Mouse (Mus musculus): ENCODE results near the gene Rnf31. TPM values are rescaled to one million over a fixed set of nuclear protein-coding genes. Genes with fewer than 3 reads are reported as not detected.

Gene Rnf31
- total RNA-seq, 1 experiment from 2014 or later: 25.1 TPM

DNA sequence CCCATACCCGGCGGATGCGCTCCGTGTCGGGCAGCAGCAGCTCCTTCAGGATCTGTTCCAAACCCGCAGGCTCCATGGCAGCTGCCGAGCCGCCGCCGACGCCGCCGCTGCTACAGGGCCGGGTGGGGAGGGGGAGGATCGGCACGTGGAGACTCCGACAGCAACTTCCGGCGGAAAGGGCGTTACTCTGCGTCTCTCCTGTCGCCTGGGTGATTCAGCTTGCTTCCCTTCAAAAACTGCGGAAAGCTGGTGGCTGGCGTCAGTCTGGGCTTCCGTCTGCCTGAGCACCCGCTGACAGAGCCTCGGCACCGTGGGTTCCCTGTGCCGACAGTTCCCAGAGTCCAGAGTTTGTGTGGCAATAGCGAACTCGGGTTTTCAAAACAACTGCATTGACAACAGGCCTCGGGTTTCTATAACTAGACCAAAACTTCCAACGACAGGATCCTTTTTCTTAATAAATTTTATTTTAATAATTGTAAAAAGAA, 44.1 kb downstream of the Rnf31 start, which contains the start of gene Ipo4:
Gene Ipo4, minus strand, starts transcription at position 435 of the 485 bp plus-strand sequence.
- peak; percentile 85 for ATAC-seq (replicated peaks; ENCODE audit: insufficient number of reproducible peaks, low FRiP score, low TSS enrichment, poor library complexity, severe bottlenecking)

DNA sequence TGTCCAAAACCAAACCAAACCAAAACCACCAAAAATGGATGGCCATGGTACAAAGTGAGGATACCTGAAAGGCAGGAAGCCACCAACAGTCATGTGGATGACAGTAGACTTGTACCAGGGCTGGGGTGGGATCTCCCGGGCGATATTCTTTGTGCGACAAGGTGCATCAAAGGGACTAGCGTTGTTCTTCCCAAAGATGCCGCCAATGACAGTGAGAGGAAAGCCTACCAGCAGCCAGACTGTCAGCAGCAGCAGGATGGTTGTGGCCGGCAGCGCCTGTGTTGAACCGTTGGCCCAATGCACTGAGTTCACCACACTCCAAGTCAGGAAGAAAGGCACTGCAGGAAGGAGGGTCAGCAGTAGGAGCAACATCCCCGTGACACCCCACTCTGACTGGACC, 46.3 kb downstream of the Rnf31 start, which contains the start of gene Gm49378:
Gene Gm49378, minus strand, starts transcription at position 101 of the 400 bp plus-strand sequence.
- no peak for ATAC-seq (replicated peaks; ENCODE audit: insufficient number of reproducible peaks, low FRiP score, low TSS enrichment, poor library complexity, severe bottlenecking)

- no peak for ATAC-seq (replicated peaks; ENCODE audit: insufficient number of reproducible peaks, low FRiP score, low TSS enrichment, poor library complexity, severe bottlenecking)
Observed at GRCm38 (mm10) chr14:55640816-55641215, 49.3 kb downstream of the Rnf31 start.

GRCm38 (mm10) chr14:55641291-55641690, 49.8 kb downstream of the Rnf31 start:
- ATAC-seq (replicated peaks; ENCODE audit: insufficient number of reproducible peaks, low FRiP score, low TSS enrichment, poor library complexity, severe bottlenecking): no peak

DNA sequence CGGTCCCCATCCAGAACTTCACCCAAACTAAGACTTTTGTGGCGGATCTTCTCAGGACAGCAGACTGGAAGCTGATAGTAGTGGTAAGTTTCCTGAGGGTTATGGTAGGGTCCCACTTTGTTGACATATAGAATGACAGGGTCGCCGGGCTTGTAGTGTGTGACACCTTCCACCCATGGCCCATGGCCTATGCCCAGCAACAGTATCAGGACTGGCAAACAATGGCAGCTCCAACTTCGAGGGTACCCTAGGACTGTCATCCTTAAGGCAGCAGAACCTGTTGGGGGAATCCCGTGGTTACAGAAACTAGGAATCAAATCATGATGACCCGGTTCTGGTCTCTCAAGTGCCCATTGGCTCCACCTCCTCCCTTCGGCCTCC, 51.2 kb downstream of the Rnf31 start:
- ATAC-seq (replicated peaks; ENCODE audit: insufficient number of reproducible peaks, low FRiP score, low TSS enrichment, poor library complexity, severe bottlenecking): no peak

DNA sequence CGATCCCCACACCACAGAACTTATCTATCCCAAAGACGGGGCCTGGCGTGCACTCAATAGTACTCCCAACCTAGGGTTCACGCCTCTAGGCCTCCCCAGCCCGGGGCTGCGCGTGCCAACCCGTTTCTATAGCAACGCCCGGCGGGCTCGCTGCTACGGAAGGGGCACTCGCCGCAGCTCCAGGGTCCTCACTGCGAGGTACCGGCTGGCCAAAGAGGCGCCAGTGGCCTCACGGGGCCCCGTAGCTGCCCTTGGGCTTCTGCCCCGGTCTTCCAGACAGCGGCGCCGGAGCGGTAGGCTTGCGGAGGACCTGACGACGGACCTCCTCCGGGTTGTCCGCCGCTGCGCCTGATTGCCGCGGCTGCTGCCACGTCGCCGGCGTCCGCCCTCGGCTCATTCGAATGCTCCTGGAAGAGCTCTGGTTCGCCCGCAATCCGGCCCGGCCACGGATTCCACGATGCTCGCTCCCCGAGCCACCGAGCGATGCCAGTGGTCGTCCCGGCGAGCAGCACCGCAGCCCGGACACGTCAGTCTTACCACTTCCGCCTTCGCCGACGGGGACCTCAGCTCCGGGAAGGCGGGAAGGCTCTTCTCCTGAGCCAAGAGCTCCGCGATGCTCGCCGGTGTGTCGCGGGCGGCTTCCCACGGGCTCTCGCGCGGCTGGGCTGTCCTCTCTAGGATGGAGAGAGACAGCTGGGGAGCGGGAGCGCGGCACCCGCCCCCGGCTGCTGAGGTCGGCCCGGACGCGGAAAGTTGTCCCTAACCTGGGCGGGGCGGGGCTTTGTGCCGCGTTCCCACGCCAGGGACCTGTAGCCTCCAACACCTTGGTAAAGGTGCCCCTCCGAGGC, 51.8 kb downstream of the Rnf31 start, which contains the start of gene Tm9sf1:
Gene Tm9sf1, minus strand, starts transcription at position 747 of the 848 bp plus-strand sequence.
- peak; percentile 78 for ATAC-seq (replicated peaks; ENCODE audit: insufficient number of reproducible peaks, low FRiP score, low TSS enrichment, poor library complexity, severe bottlenecking)

DNA sequence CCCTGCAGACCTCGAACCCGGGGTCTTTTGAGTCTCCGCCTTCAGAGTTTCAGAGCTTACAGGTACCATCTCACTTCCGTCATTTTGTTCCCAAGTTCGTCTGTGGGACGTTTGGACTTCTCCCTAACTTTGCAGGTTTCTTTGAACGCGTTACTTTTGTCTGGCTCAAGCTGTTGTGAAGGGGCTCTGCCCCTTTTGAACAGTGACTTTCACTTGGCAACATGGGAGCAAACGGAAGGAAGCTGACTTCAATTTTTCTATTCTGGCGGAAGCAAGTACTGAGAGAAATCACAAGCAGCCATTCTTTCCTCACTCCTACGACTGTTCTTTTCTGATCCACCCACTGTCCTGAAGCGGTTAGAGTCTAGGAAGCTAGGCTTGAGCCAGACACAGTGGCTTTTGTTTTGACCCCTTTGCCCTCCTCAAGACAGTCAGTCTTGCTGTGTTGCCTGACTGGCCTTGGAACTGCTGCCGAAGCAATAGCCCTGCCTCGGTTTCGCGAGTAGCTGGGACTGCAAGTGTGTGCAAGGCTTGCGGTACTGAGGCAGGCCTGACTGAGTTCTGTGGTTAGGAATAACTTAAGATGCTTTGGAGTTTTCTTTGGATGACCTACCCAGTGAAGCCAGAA, 52.9 kb downstream of the Rnf31 start:
- no peak for ATAC-seq (replicated peaks; ENCODE audit: insufficient number of reproducible peaks, low FRiP score, low TSS enrichment, poor library complexity, severe bottlenecking)

DNA sequence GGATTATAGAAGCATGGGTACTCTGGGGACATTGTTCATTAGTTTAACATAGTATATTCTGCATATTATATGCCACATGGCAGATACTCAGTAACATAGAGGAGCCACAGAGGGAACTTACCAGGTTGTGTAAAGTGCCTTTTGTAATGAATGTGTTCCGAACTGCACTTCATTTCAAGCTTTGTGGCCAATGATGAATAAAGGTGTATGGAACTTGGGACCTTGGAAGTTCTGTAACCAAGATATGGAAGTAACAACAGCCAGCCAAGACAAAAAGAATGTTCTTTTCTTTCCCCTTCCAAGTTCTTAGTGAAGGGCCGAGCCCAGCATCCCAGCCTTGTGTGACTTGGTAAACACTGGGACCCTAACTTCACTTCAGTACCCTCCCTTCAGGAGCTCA, 58.4 kb downstream of the Rnf31 start, which contains the start of gene Tssk4:
Gene Tssk4, plus strand, starts transcription at position 301 of the 400 bp plus-strand sequence.
- no peak for ATAC-seq (replicated peaks; ENCODE audit: insufficient number of reproducible peaks, low FRiP score, low TSS enrichment, poor library complexity, severe bottlenecking)

DNA sequence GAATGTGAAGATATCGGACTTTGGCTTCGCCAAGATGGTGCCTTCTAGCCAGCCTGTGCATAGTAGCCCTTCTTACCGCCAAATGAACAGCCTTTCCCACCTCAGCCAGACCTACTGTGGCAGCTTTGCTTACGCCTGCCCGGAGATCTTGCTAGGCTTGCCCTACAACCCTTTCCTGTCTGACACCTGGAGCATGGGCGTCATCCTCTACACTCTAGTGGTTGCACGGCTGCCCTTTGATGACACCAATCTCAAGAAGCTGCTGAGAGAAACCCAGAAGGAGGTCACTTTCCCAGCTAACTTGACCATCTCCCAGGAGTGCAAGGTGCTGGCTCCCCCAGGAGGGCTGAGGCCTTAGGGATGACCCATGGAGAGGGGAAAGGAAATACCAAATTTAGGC, 60.0 kb downstream of the Rnf31 start:
- ATAC-seq (replicated peaks; ENCODE audit: insufficient number of reproducible peaks, low FRiP score, low TSS enrichment, poor library complexity, severe bottlenecking): no peak

Other genes starting within 250 kb of the Rnf31 start
- 29.7 to 79.0 TPM (median 63.6 TPM) in 3 replicates for gene Dhrs4, start 113.0 kb upstream of the Rnf31 start, total RNA-seq (2017)
- gene Carmil3, start 101.1 kb upstream of the Rnf31 start, total RNA-seq (2017): not detected in 3 replicates
- not detected in 3 replicates for gene Cpne6, start 81.3 kb upstream of the Rnf31 start, total RNA-seq (2017)
- gene Nrl, start 66.7 kb upstream of the Rnf31 start, total RNA-seq (2017): not detected in 3 replicates
- 17.3 to 21.1 TPM (median 18.2 TPM) in 3 replicates for gene Pck2, start 51.4 kb upstream of the Rnf31 start, total RNA-seq (2017)
- 70.5 to 154 TPM (median 91.7 TPM) in 3 replicates for gene Dcaf11, start 31.7 kb upstream of the Rnf31 start, total RNA-seq (2017)
- 1.7 to 11.4 TPM in 2 of 3 replicates, not detected in the other for gene A730061H03Rik, start 31.3 kb upstream of the Rnf31 start, total RNA-seq (2017)
- not detected in 3 replicates for gene Fitm1, start 16.1 kb upstream of the Rnf31 start, total RNA-seq (2017)
- 318 to 422 TPM (median 336 TPM) in 3 replicates for gene Psme1, start 13.6 kb upstream of the Rnf31 start, total RNA-seq (2017)
- gene Emc9, start 6.4 kb upstream of the Rnf31 start, total RNA-seq (2017): 10.5 to 13.0 TPM (median 12.1 TPM) in 3 replicates
- 275 to 334 TPM (median 300 TPM) in 3 replicates for gene Psme2, start 595 bp upstream of the Rnf31 start, total RNA-seq (2017)
- 76.6 to 92.0 TPM (median 77.4 TPM) in 3 replicates for gene Irf9, start 11.9 kb downstream of the Rnf31 start, total RNA-seq (2017)
- gene Rec8, start 26.3 kb downstream of the Rnf31 start, total RNA-seq (2017): 3.1 to 4.4 TPM (median 3.4 TPM) in 3 replicates
- 3.7 to 13.4 TPM (median 11.8 TPM) in 3 replicates for gene Ipo4, start 44.2 kb downstream of the Rnf31 start, total RNA-seq (2017)
- gene Gm49378, start 46.2 kb downstream of the Rnf31 start, total RNA-seq (2017): 1.9 to 2.0 TPM in 2 of 3 replicates, not detected in the other
- 49.4 to 58.5 TPM (median 55.5 TPM) in 3 replicates for gene Tm9sf1, start 52.1 kb downstream of the Rnf31 start, total RNA-seq (2017)
- gene Tssk4, start 58.5 kb downstream of the Rnf31 start, total RNA-seq (2017): 0.58 TPM in 1 of 3 replicates, not detected in the others
- 41.8 to 53.9 TPM (median 42.8 TPM) in 3 replicates for gene Mdp1, start 68.8 kb downstream of the Rnf31 start, total RNA-seq (2017)
- 24.7 to 33.1 TPM (median 25.6 TPM) in 3 replicates for gene Gmpr2, start 80.2 kb downstream of the Rnf31 start, total RNA-seq (2017)
- gene Nedd8, start 80.4 kb downstream of the Rnf31 start, total RNA-seq (2017): 224 to 272 TPM (median 230 TPM) in 3 replicates
- 42.6 to 96.3 TPM (median 46.5 TPM) in 3 replicates for gene Tinf2, start 90.1 kb downstream of the Rnf31 start, total RNA-seq (2017)
- 0.49 to 4.7 TPM (median 1.5 TPM) in 3 replicates for gene Tgm1, start 122.2 kb downstream of the Rnf31 start, total RNA-seq (2017)
- gene Rabggta, start 130.6 kb downstream of the Rnf31 start, total RNA-seq (2017): 19.8 to 29.6 TPM (median 20.8 TPM) in 3 replicates
- 23.7 to 32.1 TPM (median 30.6 TPM) in 3 replicates for gene Dhrs1, start 154.0 kb downstream of the Rnf31 start, total RNA-seq (2017)
- 11.9 to 15.0 TPM (median 13.8 TPM) in 3 replicates for gene Nop9, start 154.0 kb downstream of the Rnf31 start, total RNA-seq (2017)
- gene Cideb, start 166.8 kb downstream of the Rnf31 start, total RNA-seq (2017): 1.0 to 1.3 TPM in 2 of 3 replicates, not detected in the other
- gene Ltb4r2, start 169.7 kb downstream of the Rnf31 start, total RNA-seq (2017): 0.10 to 1.2 TPM (median 0.29 TPM) in 3 replicates
- gene Ltb4r1, start 174.3 kb downstream of the Rnf31 start, total RNA-seq (2017): 14.5 to 27.0 TPM (median 18.8 TPM) in 3 replicates
- 2.2 to 4.2 TPM (median 2.5 TPM) in 3 replicates for gene Adcy4, start 192.4 kb downstream of the Rnf31 start, total RNA-seq (2017)
- 18.7 to 37.5 TPM (median 30.9 TPM) in 3 replicates for gene Ripk3, start 197.2 kb downstream of the Rnf31 start, total RNA-seq (2017)
- gene Nfatc4, start 231.4 kb downstream of the Rnf31 start, total RNA-seq (2017): not detected in 3 replicates